Mouse (Mus musculus): Measurements from ENCODE around the gene Gdpd5.
"Not testable (repeated sequence)": the region's sequence is repeated elsewhere in the genome, so short reads cannot be mapped to it uniquely, and the experiment has no call there.

Gdpd5 gene

DNA sequence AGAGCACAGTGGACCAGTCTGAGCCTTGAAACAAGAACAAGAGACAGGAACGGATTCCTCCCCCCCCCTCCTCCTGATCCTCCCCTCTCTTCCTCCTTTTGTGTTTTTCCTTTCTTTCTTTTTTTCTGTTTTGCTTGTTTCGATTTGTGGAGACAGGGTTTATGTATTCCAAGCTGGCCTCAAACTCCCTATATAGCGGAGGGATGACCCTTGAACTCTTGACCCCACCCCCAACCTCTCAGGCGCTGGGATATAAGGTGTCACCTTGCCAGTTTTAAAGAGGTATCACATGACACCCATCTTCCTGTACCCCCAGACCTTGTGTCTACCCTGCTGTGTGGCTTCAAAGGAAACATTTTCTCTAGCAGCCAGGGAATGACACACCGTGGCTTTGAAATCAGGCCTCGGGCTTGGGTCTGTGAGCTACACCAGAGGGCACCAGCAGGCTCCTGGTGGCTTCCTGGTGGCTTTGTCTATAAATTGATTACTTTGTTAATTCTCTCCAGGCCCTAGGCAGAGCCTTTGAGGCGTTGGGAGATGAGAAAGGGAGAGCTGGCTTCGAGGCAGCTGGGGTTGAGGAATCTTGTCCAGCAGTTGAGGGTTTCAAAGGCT is 20.3 kb upstream of the Gdpd5 start:
- in situ Hi-C loops (cut with MboI; ENCODE audit: low pct_unique_long_range_greater_than_20kb in 1 of 2, low sequenced_read_pairs in 2 of 2, unreplicated experiment in 1 of 2), result loop anchor here in 1 of 2 experiments (5.0 kb wide), 1 partner anchor 34 kb away; no protein-coding TSS in a partner anchor

DNA sequence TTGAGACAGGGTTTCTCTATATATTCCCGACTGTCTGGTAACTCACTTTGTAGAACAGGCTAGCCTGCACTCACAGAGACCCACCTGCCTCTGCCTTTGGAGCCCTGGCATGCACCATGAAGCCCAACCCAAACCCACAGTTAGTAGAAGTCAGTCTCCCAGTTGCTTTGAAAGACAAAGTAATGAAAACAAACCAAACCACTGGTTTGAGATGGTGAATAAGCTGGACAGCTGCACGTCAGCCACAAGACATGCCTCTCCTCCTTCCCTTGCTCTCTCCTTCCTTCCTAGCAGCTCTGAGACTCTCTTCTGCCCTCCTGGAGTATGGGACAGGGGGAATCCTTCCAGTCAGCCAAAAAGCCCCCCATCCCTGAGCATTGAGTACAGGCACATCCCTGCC is 19.1 kb upstream of the Gdpd5 start:
- in situ Hi-C loops (cut with MboI; ENCODE audit: low pct_unique_long_range_greater_than_20kb in 1 of 2, low sequenced_read_pairs in 2 of 2, unreplicated experiment in 1 of 2), result loop anchor here in 1 of 2 experiments (5.0 kb wide), 1 partner anchor 35 kb away; no protein-coding TSS in a partner anchor

GRCm38 (mm10) chr7:99365069-99365468 is 16.1 kb upstream of the Gdpd5 start:
- in situ Hi-C loops (cut with MboI; ENCODE audit: low pct_unique_long_range_greater_than_20kb in 1 of 2, low sequenced_read_pairs in 2 of 2, unreplicated experiment in 1 of 2), result loop anchor here in 1 of 2 experiments (5.0 kb wide), 1 partner anchor 33 kb away; no protein-coding TSS in a partner anchor

GRCm38 (mm10) chr7:99366716-99367115 is 14.5 kb upstream of the Gdpd5 start:
- in situ Hi-C loops (cut with MboI; ENCODE audit: low pct_unique_long_range_greater_than_20kb in 1 of 2, low sequenced_read_pairs in 2 of 2, unreplicated experiment in 1 of 2), result loop anchor here in 1 of 2 experiments (5.0 kb wide), 1 partner anchor 34 kb away; no protein-coding TSS in a partner anchor

GRCm38 (mm10) chr7:99374325-99374724 is 6.9 kb upstream of the Gdpd5 start:
- in situ Hi-C loops (cut with MboI; ENCODE audit: low pct_unique_long_range_greater_than_20kb in 1 of 2, low sequenced_read_pairs in 2 of 2, unreplicated experiment in 1 of 2), result not testable (repeated sequence)

- in situ Hi-C loops (cut with MboI; ENCODE audit: low pct_unique_long_range_greater_than_20kb in 1 of 2, low sequenced_read_pairs in 2 of 2, unreplicated experiment in 1 of 2), result loop anchor here in 1 of 2 experiments (5.0 kb wide), 1 partner anchor 77 kb away; no protein-coding TSS in a partner anchor
Measured at GRCm38 (mm10) chr7:99375455-99375854, 5.8 kb upstream of the Gdpd5 start.

- in situ Hi-C loops (cut with MboI; ENCODE audit: low pct_unique_long_range_greater_than_20kb in 1 of 2, low sequenced_read_pairs in 2 of 2, unreplicated experiment in 1 of 2), result loop anchor here in 1 of 2 experiments (5.0 kb wide), 1 partner anchor 73 kb away; no protein-coding TSS in a partner anchor
Measured at GRCm38 (mm10) chr7:99378870-99379269, 2.3 kb upstream of the Gdpd5 start.

GRCm38 (mm10) chr7:99380491-99381213 is 562 bp upstream of the Gdpd5 start:
- in situ Hi-C loops (cut with MboI; ENCODE audit: low pct_unique_long_range_greater_than_20kb in 1 of 2, low sequenced_read_pairs in 2 of 2, unreplicated experiment in 1 of 2), result loop anchor here in 1 of 2 experiments (5.0 kb wide), 1 partner anchor 67 kb away; no protein-coding TSS in a partner anchor

GRCm38 (mm10) chr7:99382088-99383000 is 1.1 kb downstream of the Gdpd5 start:
- in situ Hi-C loops (cut with MboI; ENCODE audit: low pct_unique_long_range_greater_than_20kb in 1 of 2, low sequenced_read_pairs in 2 of 2, unreplicated experiment in 1 of 2), result loop anchor here in 1 of 2 experiments (5.0 kb wide), 1 partner anchor 65 kb away; no protein-coding TSS in a partner anchor

GRCm38 (mm10) chr7:99383246-99383645 is 2.0 kb downstream of the Gdpd5 start:
- in situ Hi-C loops (cut with MboI; ENCODE audit: low pct_unique_long_range_greater_than_20kb in 1 of 2, low sequenced_read_pairs in 2 of 2, unreplicated experiment in 1 of 2), result loop anchor here in 1 of 2 experiments (5.0 kb wide), 1 partner anchor 64 kb away; no protein-coding TSS in a partner anchor

DNA sequence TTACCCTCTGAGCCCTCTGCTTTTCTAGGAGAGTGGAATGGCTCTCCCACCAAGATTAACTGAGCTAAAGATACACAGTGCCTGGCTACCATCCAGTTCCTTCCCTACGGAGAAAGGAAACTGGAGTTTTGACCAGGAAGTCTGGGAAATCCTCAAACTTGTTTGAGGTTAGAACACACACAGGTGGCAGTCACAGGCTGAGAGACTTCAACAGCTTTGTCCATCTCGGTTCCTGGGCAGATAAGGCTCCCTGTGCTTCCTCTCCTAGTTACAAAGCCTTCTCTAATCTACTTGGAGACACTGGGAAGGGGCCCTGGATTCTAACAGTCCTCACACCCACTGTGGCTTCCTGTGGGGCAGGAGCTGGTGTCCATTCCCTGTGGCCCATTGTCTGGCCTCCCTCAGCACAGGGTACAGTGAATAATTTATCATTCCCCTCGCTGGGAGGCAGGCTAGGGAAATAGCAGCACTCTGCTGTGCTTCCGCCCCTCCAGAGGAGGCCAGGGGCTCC is 2.9 kb downstream of the Gdpd5 start:
- in situ Hi-C loops (cut with MboI; ENCODE audit: low pct_unique_long_range_greater_than_20kb in 1 of 2, low sequenced_read_pairs in 2 of 2, unreplicated experiment in 1 of 2), result loop anchor here in 1 of 2 experiments (5.0 kb wide), 1 partner anchor 63 kb away; no protein-coding TSS in a partner anchor

- in situ Hi-C loops (cut with MboI; ENCODE audit: low pct_unique_long_range_greater_than_20kb in 1 of 2, low sequenced_read_pairs in 2 of 2, unreplicated experiment in 1 of 2), result no loop called here
Measured at GRCm38 (mm10) chr7:99386030-99386429, 4.8 kb downstream of the Gdpd5 start.

DNA sequence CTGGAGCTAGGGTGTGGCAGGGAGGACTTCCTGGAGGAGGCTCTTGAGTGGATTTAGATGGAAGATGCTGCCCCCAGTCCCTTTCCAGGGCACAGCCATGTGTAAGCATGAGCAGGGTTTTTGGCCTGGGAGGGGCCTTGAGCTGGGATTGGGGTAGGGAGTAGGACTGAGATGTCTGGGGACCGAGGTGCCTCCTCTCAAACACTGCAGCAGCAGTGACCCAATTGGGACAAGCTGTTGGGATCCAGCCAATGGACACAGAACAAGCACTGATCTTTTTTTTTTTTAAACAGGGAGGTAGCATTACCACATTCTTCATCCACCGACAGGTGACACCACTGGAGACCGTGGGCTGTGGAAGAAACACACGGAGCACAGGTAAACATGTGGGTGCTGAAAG is 5.6 kb downstream of the Gdpd5 start:
- in situ Hi-C loops (cut with MboI; ENCODE audit: low pct_unique_long_range_greater_than_20kb in 1 of 2, low sequenced_read_pairs in 2 of 2, unreplicated experiment in 1 of 2), result no loop called here

DNA sequence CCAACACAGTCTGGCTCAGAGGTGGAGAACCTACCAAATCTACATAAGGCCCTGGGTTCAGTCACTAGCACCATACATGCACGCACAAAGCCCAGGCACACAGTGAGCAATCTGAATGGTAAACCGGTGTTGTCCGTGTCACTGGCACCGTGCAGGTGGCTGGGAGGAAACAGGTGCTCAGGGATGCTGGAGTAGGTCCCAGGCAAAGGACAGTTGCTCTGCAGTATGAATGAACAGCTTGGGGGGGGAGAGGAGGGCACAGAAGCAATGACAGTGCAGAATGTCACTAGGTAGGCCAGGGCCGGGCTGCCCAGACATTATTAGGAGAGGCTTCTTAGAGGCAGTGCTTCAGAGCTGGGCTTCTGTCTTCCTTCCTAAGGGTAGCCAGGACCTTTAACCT is 6.1 kb downstream of the Gdpd5 start:
- in situ Hi-C loops (cut with MboI; ENCODE audit: low pct_unique_long_range_greater_than_20kb in 1 of 2, low sequenced_read_pairs in 2 of 2, unreplicated experiment in 1 of 2), result no loop called here

DNA sequence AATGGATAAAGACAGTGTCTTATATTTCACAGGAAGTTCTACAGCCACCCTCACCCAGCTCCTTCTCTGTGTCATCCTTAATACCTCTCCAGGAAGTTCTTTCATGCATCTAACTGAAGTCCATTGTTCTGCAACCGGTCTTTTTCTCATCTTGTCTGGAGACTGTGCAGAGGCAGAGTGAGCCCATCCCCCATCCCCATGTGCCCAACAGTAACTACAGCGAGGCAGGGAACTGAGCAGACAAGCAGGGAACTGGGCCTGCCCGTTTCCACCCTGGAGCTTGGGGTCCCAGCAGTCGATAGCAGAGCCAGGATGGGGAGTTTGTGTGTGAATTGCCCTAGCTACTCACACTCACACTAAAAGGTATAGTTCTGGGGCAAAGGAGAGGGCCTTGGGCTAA is 9.3 kb downstream of the Gdpd5 start:
- in situ Hi-C loops (cut with MboI; ENCODE audit: low pct_unique_long_range_greater_than_20kb in 1 of 2, low sequenced_read_pairs in 2 of 2, unreplicated experiment in 1 of 2), result no loop called here

- in situ Hi-C loops (cut with MboI; ENCODE audit: low pct_unique_long_range_greater_than_20kb in 1 of 2, low sequenced_read_pairs in 2 of 2, unreplicated experiment in 1 of 2), result no loop called here
Measured at GRCm38 (mm10) chr7:99392696-99393095, 11.5 kb downstream of the Gdpd5 start.

DNA sequence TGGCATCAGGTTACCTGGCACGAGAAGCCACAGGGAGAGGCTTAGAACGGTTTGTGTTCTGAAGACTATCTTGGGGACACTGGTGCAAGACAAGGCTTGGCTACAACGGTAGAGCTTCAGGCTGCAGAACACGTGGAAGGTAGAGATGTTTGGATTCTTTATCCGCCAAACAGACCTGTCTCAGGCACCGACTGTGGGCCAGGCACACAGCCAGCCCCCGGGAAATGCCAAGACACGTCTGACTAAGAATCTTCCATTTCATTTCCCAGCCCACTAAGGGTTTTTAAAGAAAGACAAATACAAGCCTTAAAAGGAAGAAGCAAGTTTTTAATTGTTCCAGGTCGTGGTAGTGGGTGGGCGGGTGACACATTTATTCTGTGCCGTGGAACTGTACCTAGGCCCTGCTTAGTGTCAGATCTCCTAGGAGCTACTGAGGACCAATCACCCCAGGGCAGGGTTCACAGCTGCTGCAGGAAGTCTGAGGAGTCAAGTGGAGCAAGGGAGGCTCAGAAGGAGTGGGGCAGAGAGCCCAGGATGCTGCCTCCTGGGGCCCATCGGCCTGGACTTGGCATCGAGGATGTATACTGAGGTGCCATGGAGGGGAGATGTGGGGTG is 12.6 kb downstream of the Gdpd5 start:
- in situ Hi-C loops (cut with MboI; ENCODE audit: low pct_unique_long_range_greater_than_20kb in 1 of 2, low sequenced_read_pairs in 2 of 2, unreplicated experiment in 1 of 2), result no loop called here

- in situ Hi-C loops (cut with MboI; ENCODE audit: low pct_unique_long_range_greater_than_20kb in 1 of 2, low sequenced_read_pairs in 2 of 2, unreplicated experiment in 1 of 2), result no loop called here
Measured at GRCm38 (mm10) chr7:99395385-99395784, 14.2 kb downstream of the Gdpd5 start.
